Mouse (Mus musculus): ENCODE data around the gene Btg1.

Gene Btg1

GRCm38 (mm10) chr10:96662976-96663375, 46.2 kb downstream of the Btg1 start:
- DNase-seq (ENCODE audit: extremely low read depth, low read depth): no peak

GRCm38 (mm10) chr10:96663739-96664430, 47.1 kb downstream of the Btg1 start:
- DNase-seq (ENCODE audit: extremely low read depth, low read depth): no peak

Measured in MEL-GATA-1-ER (cell line).